Mouse (Mus musculus) heart, adult 8-10 months (tissue): ENCODE data around the gene Srsf3. TPM values are rescaled to one million over a fixed set of nuclear protein-coding genes. Genes with fewer than 3 reads are reported as not detected.
"Not testable (repeated sequence)": the region's sequence is repeated elsewhere in the genome, so short reads cannot be mapped to it uniquely, and the experiment has no call there.

Experiments
- DNase-seq: peaks from one replicate; pipeline ENCODE4 v3.0.0; 2022; ENCODE audit warnings: low spot score
- total RNA-seq, 4 experiments: library from RNA; stranded (reverse); gene quantifications; 2 replicates each; pipeline ENCODE4 v1.2.4; 2022

The Srsf3 gene
- total RNA-seq, 4 experiments from 2014 or later: 52.6 to 73.3 (median 70.5) TPM

- peak; percentile 69 for DNase-seq
Observed at GRCm38 (mm10) chr17:29018292-29018984, 14.0 kb upstream of the Srsf3 start.

DNA sequence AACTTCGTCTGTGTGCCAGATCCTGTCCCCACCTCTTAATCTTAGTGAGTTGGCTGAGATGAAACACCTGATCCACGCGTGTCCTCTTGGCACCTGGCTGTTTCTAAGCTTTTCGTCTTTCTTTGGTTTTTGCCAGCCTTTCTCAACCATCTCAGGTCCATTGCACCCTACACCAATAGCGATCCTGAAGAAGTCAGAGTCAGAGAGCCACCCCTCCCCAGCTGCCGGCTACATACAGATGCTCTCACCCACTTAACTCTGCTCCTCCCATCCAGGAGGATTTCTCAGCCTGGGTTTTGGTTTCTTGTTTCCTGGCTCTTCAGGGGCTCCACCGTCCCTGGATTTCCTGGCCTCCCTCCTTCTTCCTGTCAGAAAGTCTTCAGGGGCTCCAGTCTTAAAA lies 13.0 kb upstream of the Srsf3 start:
- no peak for DNase-seq

GRCm38 (mm10) chr17:29020444-29020843 lies 12.0 kb upstream of the Srsf3 start:
- no peak for DNase-seq

DNA sequence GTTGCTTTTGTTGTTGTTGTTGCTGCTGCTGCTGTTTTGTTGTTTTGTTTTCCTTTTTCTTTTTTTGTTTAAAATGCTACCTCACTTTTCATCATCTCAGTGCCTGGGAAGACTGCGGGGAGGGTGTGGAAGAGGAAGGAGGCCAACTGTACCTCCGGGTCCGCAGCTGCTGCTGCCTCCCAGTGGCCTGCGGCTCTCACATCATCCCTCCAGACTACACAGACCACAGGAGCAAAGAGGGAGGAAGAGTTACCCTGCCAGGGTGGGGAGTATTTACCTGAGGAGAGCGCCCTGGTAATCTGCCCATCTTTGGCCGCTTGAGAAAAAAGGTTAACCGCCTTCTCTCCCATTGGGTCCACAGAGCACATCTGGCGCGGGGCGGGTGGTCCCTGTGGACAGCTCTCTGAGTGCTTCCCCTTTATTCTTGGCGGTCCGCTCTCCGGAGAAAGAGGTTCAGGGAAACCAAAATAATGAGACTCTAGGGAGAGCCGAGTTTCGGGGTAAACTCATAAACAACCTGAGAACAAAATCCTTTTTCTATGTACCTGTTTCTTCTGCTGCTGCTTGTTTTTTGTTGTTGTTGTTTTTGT lies 10.1 kb upstream of the Srsf3 start:
- no peak for DNase-seq

DNA sequence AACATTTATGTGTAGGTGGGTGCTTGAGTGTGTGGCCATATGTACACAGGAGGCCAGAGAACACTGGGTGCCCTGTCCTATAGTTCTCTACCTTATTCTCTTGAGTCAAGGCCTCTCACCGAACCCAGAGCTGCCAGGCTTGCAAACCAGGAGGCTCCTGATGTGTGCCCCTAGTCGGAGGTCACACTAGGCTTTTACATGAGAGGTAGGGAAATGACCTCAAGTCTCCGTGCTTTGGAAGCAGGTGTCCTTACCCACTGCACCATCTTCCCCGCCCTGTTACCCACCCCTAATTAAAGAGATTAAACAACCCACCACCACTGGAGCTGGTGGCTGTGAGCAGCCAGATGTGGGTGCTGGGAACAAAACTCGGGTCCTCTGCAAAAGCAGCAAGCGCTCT lies 9.1 kb upstream of the Srsf3 start:
- DNase-seq: no peak

DNA sequence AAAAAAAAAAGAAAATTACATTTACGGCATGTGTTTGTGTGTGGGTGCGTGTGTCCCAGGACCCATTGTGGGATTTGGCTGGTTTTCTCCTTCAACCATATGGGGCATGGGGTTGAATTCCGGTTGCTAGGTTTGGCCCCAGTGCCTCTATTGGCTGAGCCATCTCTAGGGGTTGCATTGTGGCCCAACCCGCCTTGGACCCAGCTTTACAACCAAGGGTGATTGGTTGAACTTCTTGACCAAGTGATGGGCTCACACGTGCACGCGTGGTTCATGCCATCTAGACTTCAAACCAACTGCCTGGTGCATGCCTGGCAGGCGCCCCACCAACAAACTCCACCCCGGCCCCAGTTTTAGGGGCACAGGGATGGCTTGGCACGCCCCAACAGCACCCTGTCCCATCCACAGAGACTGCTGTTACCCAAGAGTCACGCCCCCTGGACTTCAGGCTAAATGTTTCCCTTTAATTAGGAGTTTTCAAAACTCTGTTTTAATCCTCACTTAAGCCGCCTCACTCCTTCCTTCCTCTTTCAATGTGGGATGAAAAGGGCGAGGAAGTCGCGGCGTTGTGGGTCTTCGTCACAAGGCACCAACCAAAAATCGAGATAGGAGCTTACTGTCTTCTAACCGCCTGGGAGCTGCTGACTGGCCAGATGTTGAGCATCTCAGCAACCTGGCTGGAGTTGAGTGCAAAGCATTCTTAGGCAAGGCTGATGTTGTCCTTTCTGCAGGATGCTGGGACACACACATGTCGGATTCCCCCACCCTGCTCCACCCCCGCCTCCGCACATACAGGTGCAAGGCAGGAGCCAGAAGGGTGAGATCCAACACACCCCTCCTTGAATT lies 8.2 kb upstream of the Srsf3 start:
- no peak for DNase-seq

- no peak for DNase-seq
Observed at GRCm38 (mm10) chr17:29024896-29025565, 7.4 kb upstream of the Srsf3 start.

GRCm38 (mm10) chr17:29026652-29027356 lies 5.6 kb upstream of the Srsf3 start:
- no peak for DNase-seq

DNA sequence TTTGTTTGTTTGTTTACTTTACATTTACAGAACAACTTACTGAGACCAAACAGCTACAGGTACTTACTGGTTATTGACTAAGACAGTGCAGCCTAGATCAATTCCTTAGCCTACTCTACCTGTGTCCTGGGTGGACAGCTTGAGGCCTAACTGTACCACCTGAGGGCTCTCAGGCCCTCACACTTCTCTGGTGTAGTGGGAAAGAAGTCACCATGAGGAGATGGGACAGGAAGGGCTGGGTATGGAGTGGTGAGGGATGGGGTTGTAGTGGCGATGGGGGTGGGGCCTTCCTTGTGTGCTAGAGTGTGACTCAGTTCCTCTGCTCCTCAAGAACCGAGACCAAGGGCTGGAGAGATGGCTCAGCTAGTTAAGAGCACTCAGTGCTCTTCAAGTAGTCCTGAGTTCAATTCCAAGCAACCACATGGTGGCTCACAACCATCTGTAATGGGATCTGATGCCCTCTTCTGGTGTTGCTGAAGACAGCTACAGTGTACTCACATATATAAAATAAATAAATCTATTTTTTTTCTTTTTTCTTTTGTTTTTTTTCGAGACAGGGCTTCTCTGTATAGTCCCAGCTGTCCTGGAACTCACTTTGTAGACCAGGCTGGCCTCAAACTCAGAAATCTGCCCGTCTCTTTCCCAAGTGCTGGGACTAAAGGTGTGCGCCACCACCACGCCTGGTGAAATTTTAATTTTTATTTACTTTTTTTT lies 1.9 kb upstream of the Srsf3 start:
- DNase-seq: no peak

DNA sequence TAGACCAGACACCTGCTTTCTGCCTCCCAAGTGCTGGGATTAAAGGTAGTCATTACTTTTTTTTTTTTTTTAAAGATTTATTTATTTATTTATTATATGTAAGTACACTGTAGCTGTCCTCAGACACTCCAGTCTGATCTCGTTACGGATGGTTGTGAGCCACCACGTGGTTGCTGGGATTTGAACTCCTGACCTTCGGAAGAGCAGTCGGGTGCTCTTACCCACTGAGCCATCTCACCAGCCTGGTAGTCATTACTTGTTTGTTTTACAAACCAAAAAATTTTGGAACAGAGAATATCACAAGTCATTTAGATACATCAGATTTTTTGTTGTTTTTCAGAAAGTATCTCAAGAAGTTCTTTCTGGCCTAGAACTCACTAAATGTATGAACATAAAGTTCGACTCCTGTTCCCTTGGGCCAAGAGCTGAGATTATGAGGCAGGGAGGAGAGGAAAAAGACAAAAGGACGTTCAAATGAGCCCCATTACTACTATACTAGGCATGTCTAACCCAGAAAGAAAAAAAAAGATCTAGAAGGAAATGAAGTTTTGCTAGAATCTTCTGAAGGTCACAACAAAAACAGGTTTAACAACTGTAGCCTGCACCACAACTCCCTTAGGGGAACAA lies 1.2 kb upstream of the Srsf3 start:
- DNase-seq: not testable (repeated sequence)

GRCm38 (mm10) chr17:29031771-29032273 lies 606 bp upstream of the Srsf3 start:
- no peak for DNase-seq

GRCm38 (mm10) chr17:29033569-29034061 lies 1.2 kb downstream of the Srsf3 start:
- DNase-seq: no peak

DNA sequence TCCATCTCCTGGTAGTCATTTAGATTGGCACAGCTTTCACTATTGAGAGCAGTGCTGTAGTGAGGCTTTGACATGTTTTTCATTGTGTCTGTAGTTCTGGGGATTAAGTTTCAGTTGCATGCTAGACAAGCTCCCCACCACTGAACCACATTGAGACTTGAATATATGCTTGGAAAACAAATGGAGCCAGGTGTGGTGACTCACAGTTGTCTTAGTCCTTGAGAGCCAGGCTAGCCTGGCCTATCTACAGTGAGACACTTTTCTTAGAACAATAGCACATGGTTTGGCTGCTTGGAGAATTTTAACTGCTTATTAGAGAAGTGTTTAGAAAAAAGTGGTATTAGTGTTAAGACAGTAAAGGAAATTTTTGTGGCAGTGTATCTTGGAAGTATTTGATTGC lies 1.8 kb downstream of the Srsf3 start:
- DNase-seq: no peak

DNA sequence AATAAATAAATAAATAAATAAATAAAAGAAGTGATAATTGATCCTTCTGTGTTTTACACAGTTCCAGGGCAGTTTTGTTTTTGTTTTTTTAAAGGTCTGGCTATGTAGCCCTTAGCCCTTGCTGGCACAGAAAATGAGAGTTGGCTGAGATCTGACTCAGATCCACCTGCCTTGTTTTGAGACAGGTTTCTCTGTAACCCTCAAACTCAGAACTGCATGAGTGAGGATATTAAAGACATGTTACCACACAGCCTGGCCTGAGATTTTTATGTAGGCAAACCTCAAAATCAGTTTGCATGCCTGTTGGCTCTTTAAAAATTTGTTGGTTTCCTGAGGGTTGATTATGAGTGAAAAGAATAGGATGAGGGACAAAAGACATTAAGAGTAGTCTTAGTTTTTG lies 3.1 kb downstream of the Srsf3 start:
- no peak for DNase-seq

- DNase-seq: no peak
Observed at GRCm38 (mm10) chr17:29039351-29039750, 6.9 kb downstream of the Srsf3 start.

DNA sequence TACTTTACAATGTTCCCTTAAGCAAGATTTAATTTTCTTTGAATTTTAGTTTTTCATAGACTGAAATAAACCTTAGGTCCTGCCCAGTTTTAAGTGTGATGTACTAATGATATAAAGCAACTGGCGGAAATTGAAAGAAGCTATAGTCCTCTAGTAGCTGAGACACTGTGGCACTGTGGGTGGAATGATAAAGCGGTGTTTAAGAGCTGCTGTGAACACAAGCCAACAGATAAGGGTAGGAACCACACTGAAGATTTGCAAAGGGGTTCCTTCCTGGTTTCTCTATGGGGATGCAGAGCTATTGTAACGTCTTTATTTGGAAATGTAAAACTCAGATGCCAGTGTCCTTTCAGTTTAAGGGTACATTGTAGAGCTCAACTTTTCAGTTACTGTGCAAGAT lies 9.2 kb downstream of the Srsf3 start:
- DNase-seq: not testable (repeated sequence)

DNA sequence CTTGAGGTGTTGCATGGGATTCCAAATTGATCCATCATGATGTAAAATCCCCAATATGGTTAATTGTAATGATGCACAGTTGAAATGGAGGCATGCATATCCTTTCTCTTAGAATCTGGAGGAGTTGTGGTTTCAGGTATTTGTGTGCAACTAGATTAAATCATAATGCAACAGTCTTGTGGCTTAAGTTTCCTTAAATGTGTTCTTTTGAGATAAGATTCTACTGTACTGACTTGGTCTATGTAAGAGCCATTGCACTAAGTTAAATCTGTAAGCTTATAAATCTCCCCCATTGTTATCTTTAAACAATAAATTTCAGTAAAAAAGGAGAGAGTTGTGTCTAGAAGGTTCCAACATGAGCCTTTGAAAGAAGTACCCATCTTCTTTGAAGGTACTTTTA lies 10.1 kb downstream of the Srsf3 start:
- DNase-seq: no peak

GRCm38 (mm10) chr17:29043583-29043982 lies 11.2 kb downstream of the Srsf3 start:
- no peak for DNase-seq

DNA sequence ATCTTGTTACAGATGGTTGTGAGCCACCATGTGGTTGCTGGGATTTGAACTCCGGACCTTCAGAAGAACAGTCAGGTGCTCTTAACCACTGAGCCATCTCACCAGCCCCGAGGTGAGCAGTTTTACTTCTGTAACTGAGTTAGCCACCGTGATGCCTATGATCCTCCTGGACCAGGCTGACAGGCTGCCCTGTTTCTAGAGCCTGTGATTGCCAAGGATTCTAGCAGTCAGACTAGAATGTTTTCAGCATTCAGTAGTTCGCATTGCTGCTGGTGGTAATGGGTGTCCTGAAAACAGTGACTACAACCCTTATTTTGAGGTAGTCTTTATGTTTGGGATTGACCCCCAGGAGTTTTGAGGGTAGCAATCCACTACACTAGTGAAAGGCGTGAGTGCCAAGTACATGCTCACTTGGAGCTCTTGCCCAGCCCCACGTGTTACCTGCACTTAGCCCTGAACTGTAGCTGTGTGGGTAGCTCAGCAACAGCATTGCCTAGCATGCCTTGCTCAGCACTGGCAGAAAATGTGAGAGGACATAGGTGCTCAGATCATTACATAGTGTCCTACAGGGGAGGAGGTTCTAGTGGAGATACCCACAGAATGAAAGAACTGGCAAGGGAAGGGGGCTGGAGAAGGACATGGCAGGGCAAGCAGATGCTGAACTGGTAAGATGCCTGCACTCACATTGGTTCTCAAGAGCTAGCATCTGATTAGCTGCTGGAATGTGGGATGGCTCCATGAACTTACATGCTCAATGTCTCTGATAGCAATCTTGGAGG lies 11.9 kb downstream of the Srsf3 start:
- no peak for DNase-seq
